34 mouse cellular contexts compared by ENCODE assay signal in the genomic region with DNA sequence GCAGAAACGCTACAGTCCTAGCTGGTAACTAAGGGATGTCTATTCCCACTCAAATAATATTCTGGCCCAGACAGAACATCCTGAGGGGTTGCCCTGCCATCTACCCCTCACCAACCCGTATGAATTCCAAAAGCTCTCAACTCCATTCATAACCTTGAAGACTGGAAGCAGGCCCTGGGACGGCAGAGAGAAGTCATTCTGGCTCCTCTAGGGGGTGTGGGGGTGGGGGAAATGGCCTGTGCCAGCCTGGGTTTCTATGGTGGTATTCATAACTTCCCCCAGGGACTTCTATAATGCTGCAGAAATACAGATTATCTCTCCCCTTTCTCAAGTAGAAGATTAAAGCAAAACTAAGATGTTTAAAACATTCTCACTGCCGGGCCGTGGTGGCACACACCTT. TPM values are rescaled to one million over a fixed set of nuclear protein-coding genes. Genes with fewer than 3 reads are reported as not detected.
"Had no signal": no experiment of that assay in that cellular context is flagged by ENCODE, and none has a peak within 500 bp of the region (broad histone marks: within the 10 kb centered on the region; RNA-seq: fewer than 3 reads in every experiment).

No protein-coding gene starts in this region.

- H3K9ac ChIP-seq: heart, embryonic 13.5 days; heart, embryonic 15.5 days; hindbrain, embryonic 13.5 days; hindbrain, embryonic 15.5 days; limb, embryonic 13.5 days; limb, embryonic 15.5 days; liver, embryonic 12.5 days; liver, embryonic 14.5 days had no signal

- H3K4me1 ChIP-seq: hindbrain, embryonic 13.5 days; hindbrain, embryonic 15.5 days; limb, embryonic 15.5 days; liver, embryonic 12.5 days had no signal

- H3K36me3 ChIP-seq: heart, embryonic 13.5 days; heart, embryonic 15.5 days; hindbrain, embryonic 13.5 days; hindbrain, embryonic 15.5 days; limb, embryonic 13.5 days; limb, embryonic 15.5 days; liver, embryonic 12.5 days had no signal

- H3K9me3 ChIP-seq: heart, embryonic 15.5 days; hindbrain, embryonic 13.5 days; hindbrain, embryonic 15.5 days; limb, embryonic 15.5 days; liver, embryonic 12.5 days had no signal

- H3K4me3 ChIP-seq: heart, embryonic 13.5 days; heart, embryonic 15.5 days; hindbrain, embryonic 13.5 days; hindbrain, embryonic 15.5 days; limb, embryonic 13.5 days; limb, embryonic 15.5 days; liver, embryonic 12.5 days had no signal

- DNase-seq: gastrocnemius, postnatal 25 days; layer of hippocampus, adult 9-11 months had no signal

- H3K27ac ChIP-seq: heart, embryonic 13.5 days; heart, embryonic 15.5 days; hindbrain, embryonic 13.5 days; hindbrain, embryonic 15.5 days; hindbrain, postnatal 0 days; limb, embryonic 13.5 days; limb, embryonic 15.5 days; liver, embryonic 12.5 days; liver, embryonic 14.5 days had no signal

- H3K27me3 ChIP-seq: hindbrain, embryonic 13.5 days; hindbrain, embryonic 15.5 days; limb, embryonic 13.5 days; limb, embryonic 15.5 days; liver, embryonic 12.5 days had no signal

RNA-seq across cellular contexts. Expression of a gene that starts 45.4 kb away (rescaled TPM):
- total RNA-seq: gastrocnemius, adult 18-20 months; gastrocnemius, adult 8-10 months; gastrocnemius, postnatal 25 days; heart, adult 18-20 months; heart, adult 8-10 months; heart, postnatal 14 days; heart, postnatal 36 days; hematopoietic stem cell, adult 5-6 weeks; hindbrain, postnatal 0 days; layer of hippocampus, adult 8-10 months; layer of hippocampus, postnatal 14 days; left cerebral cortex, adult 18-20 months; left cerebral cortex, postnatal 25 days; liver, adult 2 months had no signal
- polyA plus RNA-seq: gonadal fat pad, adult 2 months; heart, embryonic 11.5 days; heart, embryonic 13.5 days; heart, embryonic 15.5 days; heart, postnatal 0 days; hindbrain, embryonic 11.5 days; hindbrain, embryonic 13.5 days; hindbrain, embryonic 15.5 days; hindbrain, postnatal 0 days; intestine, embryonic 14.5 days; intestine, embryonic 16.5 days; kidney, adult 2 months; kidney, embryonic 14.5 days; kidney, embryonic 16.5 days; limb, embryonic 11.5 days; limb, embryonic 13.5 days; limb, embryonic 15.5 days; liver, adult 2 months; liver, embryonic 12.5 days; liver, embryonic 14.5 days; liver, embryonic 16.5 days had no signal
